In genomic region chr11:74837694-74838431, GRCm38 (mm10) we compare ENCODE assay signal across 8 mouse cellular contexts. TPM values are rescaled to one million over a fixed set of nuclear protein-coding genes. Genes with fewer than 3 reads are reported as not detected.
A peak's percentile ranks its signal among the peaks of the same experiment; 100 is the strongest.
DNase-seq lines count a peak whose midpoint lies in the region; ATAC-seq and TF ChIP-seq lines count a peak whose summit lies in the region.

No protein-coding gene starts in this region.

- peak; percentile 95 for DNase-seq in gastrocnemius, adult 8-10 months (ENCODE audit: low spot score in 2 of 2)
- DNase-seq in hindbrain, postnatal 0 days (ENCODE audit: low spot score) = peak; percentile 91
- DNase-seq in left cerebral cortex, adult 8-10 months (ENCODE audit: low spot score in 2 of 2) = peak; percentile 72 to 93
- DNase-seq in right cerebral cortex, adult 18-20 months = peak; percentile 96
- DNase-seq in urinary bladder, adult 2 months (ENCODE audit: low spot score) = peak; percentile 91

- TF ChIP-seq CTCF in cortical plate, adult 2 months (IDR thresholded peaks at IDR 0.05; ENCODE audit: extremely low read depth, insufficient read depth, low read length) = peak; percentile 11; the same call in 1 of the 2 replicates
- peak; percentile 38 for TF ChIP-seq CTCF in hindbrain, postnatal 0 days (IDR thresholded peaks at IDR 0.05; ENCODE audit: low read depth)

- H3K27me3 ChIP-seq in hindbrain, postnatal 0 days (ENCODE audit: insufficient read depth, low read length) = no peaks in the 10 kb centered on the region

- ATAC-seq in activated CD4-positive, CD25-positive, alpha-beta regulatory T cell, adult 4 months = peak; percentile 67
- ATAC-seq in hindbrain, postnatal 0 days = peak; percentile 75
- peak; percentile 75 for ATAC-seq in megakaryocyte, adult 5-6 weeks (ENCODE audit: poor library complexity, severe bottlenecking)

- H3K36me3 ChIP-seq in hindbrain, postnatal 0 days (ENCODE audit: insufficient read depth, low read length) = peaks cover 2% of the 10 kb centered on the region; the same call in 1 of the 2 replicates

- H3K27ac ChIP-seq in cortical plate, adult 2 months (ENCODE audit: insufficient read depth, low read length) = peak overlapping the region; percentile 97
- peak overlapping the region; percentile 83 for H3K27ac ChIP-seq in hindbrain, postnatal 0 days

- H3K9ac ChIP-seq in hindbrain, postnatal 0 days (replicated peaks; ENCODE audit: low read length) = peak overlapping the region; percentile 50

- H3K9me3 ChIP-seq in hindbrain, postnatal 0 days (ENCODE audit: low read length) = no peaks in the 10 kb centered on the region

- under 1% methylated on average over 51 of the region's 54 CpGs for WGBS in hindbrain, postnatal 0 days

- H3K4me1 ChIP-seq in cortical plate, adult 2 months (ENCODE audit: control insufficient read depth, insufficient read depth, low read length) = peaks cover 8% of the 10 kb centered on the region; the same call in 1 of the 2 replicates
- peaks cover 20% of the 10 kb centered on the region for H3K4me1 ChIP-seq in hindbrain, postnatal 0 days (ENCODE audit: insufficient read depth, low read length)

- peak overlapping the region; percentile 60 for H3K4me2 ChIP-seq in hindbrain, postnatal 0 days (ENCODE audit: low read depth, low read length)

- TF ChIP-seq POLR2A in cortical plate, adult 2 months (IDR thresholded peaks at IDR 0.05; ENCODE audit: extremely low read depth, insufficient read depth, low read length) = peak; percentile 42; the same call in 1 of the 2 replicates

- H3K4me3 ChIP-seq in cortical plate, adult 2 months (ENCODE audit: insufficient read depth, low read length) = peak overlapping the region; percentile 69
- peak overlapping the region; percentile 46 for H3K4me3 ChIP-seq in hindbrain, postnatal 0 days (ENCODE audit: low read length)

RNA-seq across cellular contexts. Expression of gene Mnt, which starts 7.1 kb away (rescaled TPM):
- 1 to 10 TPM; 5.4 to 6.9 TPM for polyA plus RNA-seq in activated CD4-positive, CD25-positive, alpha-beta regulatory T cell, adult 4 months (2017; shearing (Covaris generic))
- polyA plus RNA-seq in cortical plate, adult 2 months (2012; rRNA removed) = 19.9 and 22.1 TPM in 2 replicates
- 10 to 100 TPM in 1 of 4 experiments, 1 to 10 TPM in 3; 5.8 to 11.7 (median 7.8) TPM for total RNA-seq in gastrocnemius, adult 8-10 months (2022)
- total RNA-seq in hindbrain, postnatal 0 days (2014; rRNA removed) = 18.5 and 22.8 TPM in 2 replicates
- 7.0 and 8.4 TPM in 2 replicates for polyA plus RNA-seq in hindbrain, postnatal 0 days (2015; fragmentation: Nextera tagmentation; extraction: Ambion mirVana)
- 10 to 100 TPM; 31.4 to 36.4 (median 33.8) TPM for total RNA-seq in left cerebral cortex, adult 8-10 months (2022)
- total RNA-seq in megakaryocyte, adult 5-6 weeks (2015) = 14.5 and 17.0 TPM in 2 replicates
- total RNA-seq in megakaryocyte, adult 5-6 weeks (2017) = 3.8 and 6.1 TPM in 2 replicates
- polyA plus RNA-seq in urinary bladder, adult 2 months (2012; rRNA removed) = 7.9 and 14.8 TPM in 2 replicates

RNA-seq across cellular contexts. Expression of gene Sgsm2, which starts 59.0 kb away (rescaled TPM):
- 1 to 10 TPM; 1.6 to 2.0 TPM for polyA plus RNA-seq in activated CD4-positive, CD25-positive, alpha-beta regulatory T cell, adult 4 months (2017; shearing (Covaris generic))
- polyA plus RNA-seq in cortical plate, adult 2 months (2012; rRNA removed) = 82.7 and 91.9 TPM in 2 replicates
- 1 to 10 TPM; 1.3 to 2.0 (median 1.7) TPM for total RNA-seq in gastrocnemius, adult 8-10 months (2022)
- 49.0 and 59.2 TPM in 2 replicates for total RNA-seq in hindbrain, postnatal 0 days (2014; rRNA removed)
- polyA plus RNA-seq in hindbrain, postnatal 0 days (2015; fragmentation: Nextera tagmentation; extraction: Ambion mirVana) = 21.2 and 21.3 TPM in 2 replicates
- total RNA-seq in left cerebral cortex, adult 8-10 months (2022) = 10 to 100 TPM; 80.5 to 93.7 (median 88.2) TPM
- 0.64 and 1.1 TPM in 2 replicates for total RNA-seq in megakaryocyte, adult 5-6 weeks (2015)
- total RNA-seq in megakaryocyte, adult 5-6 weeks (2017) = 1.2 and 1.6 TPM in 2 replicates
- 17.9 and 19.8 TPM in 2 replicates for polyA plus RNA-seq in urinary bladder, adult 2 months (2012; rRNA removed)

Comparison
In these comparisons a context has a peak if more than half of its experiments do, and no peak if none do; other contexts are left out.
1. Peak in every context shown above with its lines: DNase-seq, ATAC-seq, H3K4me3 ChIP-seq and H3K27ac ChIP-seq.
2. RNA of gene Sgsm2, which starts 59.0 kb away (total RNA-seq): 80.5 to 93.7 TPM in left cerebral cortex, adult 8-10 months and 49.0 to 59.2 TPM in hindbrain, postnatal 0 days; 1.3 to 2.0 TPM in gastrocnemius, adult 8-10 months and 0.64 to 1.6 TPM in megakaryocyte, adult 5-6 weeks; every median in the first group is over 10 times any median in the second.